ENCODE assay signal across 8 mouse cellular contexts in genomic region chr13:18948171-18949028, GRCm38 (mm10). TPM values are rescaled to one million over a fixed set of nuclear protein-coding genes. Genes with fewer than 3 reads are reported as not detected.
DNase-seq lines count a peak whose midpoint lies in the region; ATAC-seq and TF ChIP-seq lines count a peak whose summit lies in the region.

Gene Amph, plus strand, starts transcription at chr13:18948205.

- H3K36me3 ChIP-seq in hindbrain, postnatal 0 days (ENCODE audit: insufficient read depth, low read length) = no peaks in the 10 kb centered on the region

- peak within 1 kb of the TSS; percentile 91 for H3K27ac ChIP-seq in hindbrain, postnatal 0 days

- 0 out of 2 replicates have a peak, but pooled peaks cover 3% of the 10 kb centered on the region for H3K4me1 ChIP-seq in hindbrain, postnatal 0 days (ENCODE audit: insufficient read depth, low read length)

- peak; percentile 45 for ATAC-seq in common myeloid progenitor, adult 5-6 weeks (replicated peaks; ENCODE audit: low read depth, poor library complexity, severe bottlenecking)
- ATAC-seq in hindbrain, postnatal 0 days = peak; percentile 95

- H3K4me3 ChIP-seq in hindbrain, postnatal 0 days (ENCODE audit: low read length) = peak within 1 kb of the TSS; percentile 93

- peak within 1 kb of the TSS; percentile 89 for H3K9ac ChIP-seq in hindbrain, postnatal 0 days (replicated peaks; ENCODE audit: low read length)

- DNase-seq in ZHBTc4 (ENCODE audit: low read depth, low spot score) = peak; percentile 97
- peak; percentile 40 for DNase-seq in gastrocnemius, postnatal 10 days
- DNase-seq in hindbrain, postnatal 0 days (ENCODE audit: low spot score) = peak; percentile 91
- peak; percentile 83 for DNase-seq in left cerebral cortex, adult 11 months (ENCODE audit: low spot score)
- DNase-seq in lung, postnatal 10 days = peak; percentile 85
- DNase-seq in right cerebral cortex, adult 18-20 months = peak; percentile 94
- no peak for DNase-seq in spleen, adult 12 weeks (ENCODE audit: low spot score)

- no peaks in the 10 kb centered on the region for H3K27me3 ChIP-seq in hindbrain, postnatal 0 days (ENCODE audit: insufficient read depth, low read length)

- H3K4me2 ChIP-seq in hindbrain, postnatal 0 days (ENCODE audit: low read depth, low read length) = peak within 1 kb of the TSS; percentile 76

- no peaks in the 10 kb centered on the region for H3K9me3 ChIP-seq in hindbrain, postnatal 0 days (ENCODE audit: low read length)

- under 1% methylated on average over 70 of the region's 70 CpGs for WGBS in hindbrain, postnatal 0 days

- TF ChIP-seq CTCF in hindbrain, postnatal 0 days (IDR thresholded peaks at IDR 0.05; ENCODE audit: low read depth) = peak; percentile 77

RNA-seq across cellular contexts. Expression of gene Amph, which starts in this region (rescaled TPM):
- not detected in 2 replicates for total RNA-seq in common myeloid progenitor, adult 5-6 weeks (2017)
- 1 to 10 TPM; 1.5 to 2.0 TPM for total RNA-seq in gastrocnemius, postnatal 10 days (2021)
- 110 and 114 TPM in 2 replicates for total RNA-seq in hindbrain, postnatal 0 days (2014; rRNA removed)
- polyA plus RNA-seq in hindbrain, postnatal 0 days (2015; fragmentation: Nextera tagmentation; extraction: Ambion mirVana) = 65.1 TPM in 2 replicates

Comparison
In these comparisons a context has a peak if more than half of its experiments do, and no peak if none do; other contexts are left out.
1. RNA of gene Amph (total RNA-seq): 110 to 114 TPM in hindbrain, postnatal 0 days; 1.5 to 2.0 TPM in gastrocnemius, postnatal 10 days and not detected in common myeloid progenitor, adult 5-6 weeks; every median in the first group is over 10 times any median in the second.
2. Peak in ATAC-seq in common myeloid progenitor, adult 5-6 weeks; RNA of the gene not detected or under 1 TPM.